Mouse (Mus musculus) CH12F3 (cell line): ENCODE measurements around the gene Tbc1d22a.

Source experiments
- in situ Hi-C: fragments of 300-500 bp; cut with MboI; formaldehyde crosslinking; loops from 2 replicates; pipeline ENCODE4 v1.14.3; 2020; ENCODE audit warnings: low sequenced_read_pairs

Tbc1d22a gene

GRCm38 (mm10) chr15:86429766-86430335 lies 215.6 kb downstream of the Tbc1d22a start:
- in situ Hi-C loops: no loop called here

GRCm38 (mm10) chr15:86431539-86432080 lies 217.4 kb downstream of the Tbc1d22a start:
- in situ Hi-C loops: no loop called here

DNA sequence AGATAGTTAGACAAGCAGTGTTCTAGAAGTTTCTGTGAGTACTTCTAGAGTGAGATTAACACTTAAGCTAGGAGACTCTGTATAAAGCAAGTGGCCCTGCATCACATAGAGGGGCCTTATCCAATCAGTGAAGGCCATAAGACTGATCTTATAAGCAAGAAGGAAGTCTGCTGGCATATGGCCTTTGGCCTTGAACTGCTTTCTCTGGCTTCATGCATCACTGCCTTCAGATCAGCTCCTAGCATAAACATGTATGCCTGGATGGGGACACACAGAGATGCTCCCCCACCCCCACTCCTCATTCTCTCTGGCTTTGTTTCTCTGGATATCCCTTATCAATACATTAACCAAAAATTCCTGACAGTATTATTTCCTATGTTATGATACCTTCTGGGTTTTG lies 218.5 kb downstream of the Tbc1d22a start:
- in situ Hi-C loops: no loop called here

DNA sequence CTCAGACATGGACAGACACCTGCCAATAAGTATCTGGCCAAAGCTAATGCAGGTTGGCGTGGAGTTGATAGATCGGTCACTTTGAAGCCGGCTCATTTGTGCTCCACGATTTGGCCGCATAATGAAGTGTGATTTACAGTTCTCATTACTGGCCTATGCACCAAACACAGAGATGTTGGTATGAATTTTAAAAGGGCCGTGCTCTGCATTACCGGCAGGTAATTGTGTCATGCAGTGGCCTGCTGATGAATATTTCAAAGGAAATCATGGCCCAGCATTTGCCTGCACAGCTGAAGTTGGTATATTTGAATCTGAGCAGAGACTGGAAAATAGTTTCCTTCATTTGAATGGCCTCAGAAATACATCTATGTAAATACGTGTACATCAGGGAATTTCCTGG lies 219.1 kb downstream of the Tbc1d22a start:
- in situ Hi-C loops: no loop called here

DNA sequence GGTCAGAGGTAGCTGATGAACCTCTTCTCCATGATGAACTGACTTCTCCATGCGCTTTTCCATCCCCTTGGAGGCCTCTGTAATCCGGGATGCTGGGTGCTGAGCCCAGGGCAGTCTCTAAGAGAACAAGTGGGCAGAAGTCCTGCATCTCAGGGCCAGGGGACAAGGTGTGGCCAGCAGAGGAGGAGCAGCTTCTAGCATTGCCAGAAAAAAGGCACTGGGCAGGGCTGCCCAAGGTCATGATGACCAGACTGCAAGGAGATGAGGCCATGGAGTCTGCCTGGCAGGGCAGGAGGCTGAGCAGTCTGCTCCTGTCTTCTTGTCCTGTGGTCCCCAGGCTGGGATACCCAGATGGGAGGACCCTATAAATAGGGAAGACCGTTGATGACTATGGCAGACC lies 220.0 kb downstream of the Tbc1d22a start:
- in situ Hi-C loops: no loop called here

GRCm38 (mm10) chr15:86437346-86437745 lies 223.1 kb downstream of the Tbc1d22a start:
- in situ Hi-C loops: no loop called here

GRCm38 (mm10) chr15:86439015-86439796 lies 224.9 kb downstream of the Tbc1d22a start:
- in situ Hi-C loops: no loop called here

DNA sequence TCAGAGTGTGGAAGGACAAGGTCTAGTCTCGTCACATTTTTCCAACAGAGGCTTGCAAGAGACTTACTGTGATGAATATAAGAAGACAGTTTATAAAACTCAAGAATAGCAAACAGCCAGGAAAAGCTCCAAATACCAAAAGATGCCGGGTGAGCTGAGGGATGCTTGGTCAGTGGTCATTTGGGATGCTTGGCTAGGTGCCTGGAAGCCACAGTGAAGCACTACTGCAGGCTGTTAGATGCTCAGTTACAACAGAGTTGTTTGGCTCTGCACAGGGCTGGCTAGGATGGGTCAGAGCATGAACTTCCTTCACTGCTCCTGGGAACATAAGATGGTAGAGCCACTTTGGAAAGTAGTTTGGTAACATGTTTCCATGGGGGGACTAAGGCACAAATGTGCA lies 230.0 kb downstream of the Tbc1d22a start:
- in situ Hi-C loops: no loop called here

GRCm38 (mm10) chr15:86446064-86446463 lies 231.8 kb downstream of the Tbc1d22a start:
- in situ Hi-C loops: no loop called here

GRCm38 (mm10) chr15:86447251-86447650 lies 233.0 kb downstream of the Tbc1d22a start:
- in situ Hi-C loops: no loop called here

DNA sequence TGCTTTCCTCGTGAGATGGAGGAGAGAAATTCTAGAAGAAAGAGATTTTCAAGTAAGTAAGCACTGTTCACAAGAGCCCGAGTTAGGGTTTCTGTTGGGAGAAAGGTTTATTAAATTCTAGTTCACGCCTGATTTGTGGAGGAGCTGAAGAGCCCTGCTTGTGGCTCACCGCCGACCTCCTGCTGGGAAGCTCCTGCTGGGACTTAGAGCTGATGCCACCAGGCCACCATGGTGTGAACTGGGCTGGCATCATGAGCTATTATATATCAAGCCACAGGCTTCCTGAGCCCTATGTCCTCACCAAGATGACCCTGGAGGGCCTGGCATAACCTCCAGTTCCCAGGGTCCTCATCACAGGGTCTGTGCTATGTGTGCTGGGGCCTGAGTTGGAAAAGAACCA lies 235.0 kb downstream of the Tbc1d22a start:
- in situ Hi-C loops: no loop called here

DNA sequence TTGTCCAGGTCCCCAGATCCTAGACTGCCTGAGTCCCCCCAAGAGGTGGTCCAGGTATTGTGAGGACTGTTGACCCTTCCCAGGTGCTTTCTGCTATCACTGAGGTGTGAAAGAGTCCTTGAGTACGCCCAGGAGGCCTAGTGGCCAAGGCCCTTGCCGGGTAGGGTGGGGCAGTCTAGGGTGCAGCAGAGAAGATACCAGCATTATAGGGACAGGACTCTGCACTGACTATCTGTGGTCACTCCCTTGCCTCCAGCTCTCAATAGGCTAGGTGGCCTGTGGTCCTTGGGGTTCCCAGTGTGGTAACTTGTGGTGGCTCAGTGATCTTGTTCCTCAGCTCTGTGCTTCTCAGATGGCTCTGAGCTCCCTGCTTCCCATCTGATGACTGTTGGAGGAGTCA lies 235.5 kb downstream of the Tbc1d22a start:
- in situ Hi-C loops: no loop called here

DNA sequence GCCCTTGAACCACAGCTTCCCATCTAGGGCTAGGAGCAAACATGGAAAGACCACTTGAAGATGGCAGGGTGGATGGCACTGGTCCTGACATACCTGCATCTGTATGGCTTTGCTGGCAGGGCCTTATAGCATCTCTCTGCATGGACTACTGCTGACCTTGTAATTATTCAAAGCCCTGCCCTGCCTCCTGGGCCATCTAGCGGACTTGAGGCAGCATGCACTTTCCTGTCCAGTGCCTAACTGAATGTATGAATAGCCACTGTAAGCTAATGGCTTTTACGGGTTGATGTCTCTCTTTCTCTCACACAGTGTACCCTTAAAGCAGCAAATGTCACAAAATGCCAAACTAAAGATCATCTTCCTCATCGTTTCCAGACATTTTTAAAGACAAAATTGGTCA lies 245.2 kb downstream of the Tbc1d22a start:
- in situ Hi-C loops: no loop called here

GRCm38 (mm10) chr15:86462636-86463035 lies 248.4 kb downstream of the Tbc1d22a start:
- in situ Hi-C loops: no loop called here

DNA sequence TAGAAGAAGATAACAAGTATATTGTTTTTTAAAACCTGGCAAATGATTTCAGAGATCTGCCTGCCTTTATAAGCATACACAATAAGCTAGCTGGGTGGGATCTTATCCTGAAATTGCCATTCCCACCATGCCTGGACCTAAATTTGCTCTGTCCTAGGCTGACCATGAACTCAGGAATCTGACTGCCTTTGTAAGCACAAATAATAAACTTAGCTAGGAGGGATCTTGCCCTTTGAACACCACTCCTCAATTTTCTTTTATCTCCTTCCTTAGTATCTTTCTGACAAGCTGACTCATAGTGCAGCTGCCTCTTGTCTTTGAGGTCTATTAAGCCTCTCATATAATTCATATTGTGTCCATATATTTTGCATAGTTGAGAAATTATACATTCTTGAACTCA lies 253.8 kb downstream of the Tbc1d22a start:
- in situ Hi-C loops: no loop called here

DNA sequence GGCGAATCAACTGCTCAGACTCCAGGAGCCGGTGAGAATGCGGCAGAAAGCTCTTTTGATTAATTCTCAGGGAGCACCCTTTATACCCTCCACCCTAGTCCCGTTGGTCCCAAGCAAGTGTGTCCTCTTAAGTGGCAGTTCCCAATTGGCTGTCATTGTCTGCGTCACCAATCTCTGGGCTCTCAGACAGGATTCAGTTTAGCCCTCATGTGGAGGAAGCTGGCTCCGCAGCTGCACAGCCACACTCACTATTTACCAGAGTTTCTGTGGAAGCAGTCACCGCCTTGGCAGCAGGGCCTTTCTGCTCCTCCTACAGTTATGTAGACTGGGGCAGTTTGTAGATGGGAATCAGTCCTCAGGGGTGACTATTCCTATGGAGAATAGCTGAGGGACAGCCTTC lies 256.9 kb downstream of the Tbc1d22a start:
- in situ Hi-C loops: no loop called here

GRCm38 (mm10) chr15:86473473-86473872 lies 259.2 kb downstream of the Tbc1d22a start:
- in situ Hi-C loops: no loop called here

DNA sequence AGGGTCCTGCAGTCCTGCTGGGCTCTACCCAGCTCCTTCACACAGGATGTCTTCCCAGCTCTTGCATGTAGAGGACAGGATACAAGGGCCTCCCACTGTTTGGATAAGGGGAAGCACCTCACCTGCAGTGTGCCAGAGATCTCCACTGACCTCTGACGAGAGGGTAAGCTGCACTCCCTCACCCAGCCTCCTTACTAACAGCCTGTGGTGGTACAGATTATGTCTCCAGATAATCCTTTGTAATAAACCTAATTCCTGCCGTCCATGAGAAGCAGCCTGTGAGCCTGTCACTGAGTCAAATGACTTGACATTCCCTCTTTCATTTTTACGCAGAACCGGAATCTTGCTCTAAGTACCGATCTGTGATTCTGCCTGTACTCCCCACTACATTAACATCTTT lies 260.7 kb downstream of the Tbc1d22a start:
- in situ Hi-C loops: no loop called here

DNA sequence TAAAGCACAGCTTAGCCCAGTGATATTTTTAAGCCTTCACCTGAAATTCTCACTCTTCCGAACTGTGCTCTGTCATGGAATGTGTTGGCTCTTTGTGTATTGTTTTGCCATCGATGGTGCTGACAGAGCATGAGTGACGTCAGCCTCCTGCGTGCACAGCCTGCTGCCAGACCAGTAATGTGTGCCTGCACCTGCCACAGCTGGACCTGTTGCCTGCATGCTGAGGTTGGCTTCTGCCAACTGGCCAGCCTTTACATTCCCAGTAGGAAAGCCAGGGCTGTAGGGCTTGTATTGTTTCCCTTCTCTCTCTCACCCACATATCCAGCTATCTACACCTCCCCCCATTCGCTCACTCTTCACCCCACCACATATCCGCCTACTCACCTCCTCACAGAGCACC lies 262.2 kb downstream of the Tbc1d22a start:
- in situ Hi-C loops: no loop called here

DNA sequence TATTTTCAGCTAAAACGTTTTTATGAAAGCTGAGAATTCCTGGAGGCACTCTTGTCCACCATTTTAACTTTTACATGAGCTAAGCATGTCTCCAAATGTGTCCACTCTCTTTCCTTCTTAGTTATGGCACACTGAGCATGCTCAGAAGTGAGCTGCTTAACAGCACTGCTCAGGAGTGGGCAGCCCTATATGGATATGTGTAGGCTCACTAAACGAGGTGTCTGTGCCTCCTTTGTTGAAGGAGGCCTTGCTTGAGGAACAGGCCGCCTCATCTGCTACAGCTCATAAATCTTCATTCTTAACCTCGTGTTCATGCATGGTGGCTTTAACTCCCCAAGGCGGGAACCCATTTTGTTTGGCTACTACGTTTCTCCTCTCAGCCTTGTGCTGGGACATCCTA lies 262.8 kb downstream of the Tbc1d22a start:
- in situ Hi-C loops: no loop called here

- in situ Hi-C loops: no loop called here
These were observed 263.3 kb downstream of the Tbc1d22a start for GRCm38 (mm10) chr15:86477471-86477992.
